Mouse (Mus musculus): Measurements from ENCODE around the gene Thap8. TPM values are rescaled to one million over a fixed set of nuclear protein-coding genes. Genes with fewer than 3 reads are reported as not detected.

Gene Thap8
- polyA plus RNA-seq, 1 experiment from 2014 or later, result 0.51 TPM

GRCm38 (mm10) chr7:30289071-30289713 is 9.3 kb downstream of the Thap8 start:
- no peak for ATAC-seq (ENCODE audit: low FRiP score)
- H3K27me3 ChIP-seq, result peaks cover 3% of the 10 kb centered on the region; the same call in 1 of the 2 replicates
- H3K4me2 ChIP-seq, result no peak overlapping the region
- H3K9me3 ChIP-seq, result no peaks in the 10 kb centered on the region
- H3K4me1 ChIP-seq, result peaks cover 31% of the 10 kb centered on the region
- H3K27ac ChIP-seq, result no peak overlapping the region
- H3K36me3 ChIP-seq (replicated peaks), result peaks cover 6% of the 10 kb centered on the region; the same call in 1 of the 2 replicates
- 73% methylated on average over 7 of the region's 7 CpGs for WGBS
- no peak overlapping the region for H3K9ac ChIP-seq
- H3K4me3 ChIP-seq (replicated peaks), result no peak overlapping the region

- Histone ChIP-seq H3K4me1 (peaks cover 36% of the 10 kb centered on the region), H3K27me3 (peaks cover 3% of the 10 kb centered on the region; the same call in 1 of the 2 replicates), H3K4me2 (no peak overlapping the region), H3K4me3 (replicated peaks) (no peak overlapping the region), H3K36me3 (replicated peaks) (peaks cover 13% of the 10 kb centered on the region), H3K9ac (peak overlapping the region; percentile 25; the same call in 1 of the 2 replicates), H3K27ac (no peak overlapping the region), H3K9me3 (no peaks in the 10 kb centered on the region)
- 43% methylated on average over 10 of the region's 10 CpGs for WGBS
- ATAC-seq (ENCODE audit: low FRiP score), result no peak
Observed at GRCm38 (mm10) chr7:30289714-30290399, 10.0 kb downstream of the Thap8 start.

- H3K9ac ChIP-seq, result peak within 1 kb of the TSS; percentile 96
- H3K27ac ChIP-seq, result peak within 1 kb of the TSS; percentile 87
- peaks cover 29% of the 10 kb centered on the region for H3K36me3 ChIP-seq (replicated peaks)
- WGBS, result 6% methylated on average over 35 of the region's 35 CpGs
- peak within 1 kb of the TSS; percentile 89 for H3K4me2 ChIP-seq
- H3K27me3 ChIP-seq, result peaks cover 3% of the 10 kb centered on the region; the same call in 1 of the 2 replicates
- peak; percentile 88 for ATAC-seq (ENCODE audit: low FRiP score)
- peak within 1 kb of the TSS; percentile 88 for H3K4me3 ChIP-seq (replicated peaks)
- no peaks in the 10 kb centered on the region for H3K9me3 ChIP-seq
- H3K4me1 ChIP-seq, result peaks cover 36% of the 10 kb centered on the region
Observed at GRCm38 (mm10) chr7:30291215-30292131, 11.6 kb downstream of the Thap8 start, which contains the start of gene Clip3. Gene Clip3, plus strand, starts transcription at chr7:30291728.

GRCm38 (mm10) chr7:30293795-30294194 is 13.9 kb downstream of the Thap8 start:
- Histone ChIP-seq H3K36me3 (replicated peaks) (peaks cover 52% of the 10 kb centered on the region), H3K9me3 (no peaks in the 10 kb centered on the region), H3K4me1 (peaks cover 36% of the 10 kb centered on the region), H3K9ac (no peak overlapping the region), H3K4me2 (no peak overlapping the region), H3K27ac (no peak overlapping the region), H3K4me3 (replicated peaks) (no peak overlapping the region), H3K27me3 (no peaks in the 10 kb centered on the region)
- WGBS, result 84% methylated on average over 13 of the region's 13 CpGs
- ATAC-seq (ENCODE audit: low FRiP score), result no peak

- peaks cover 35% of the 10 kb centered on the region for H3K4me1 ChIP-seq
- no peak overlapping the region for H3K27ac ChIP-seq
- H3K4me3 ChIP-seq (replicated peaks), result no peak overlapping the region
- H3K36me3 ChIP-seq (replicated peaks), result peaks cover 57% of the 10 kb centered on the region
- H3K9me3 ChIP-seq, result no peaks in the 10 kb centered on the region
- H3K9ac ChIP-seq, result no peak overlapping the region
- H3K27me3 ChIP-seq, result no peaks in the 10 kb centered on the region
- no peak overlapping the region for H3K4me2 ChIP-seq
- WGBS, result 94% methylated on average over 5 of the region's 5 CpGs
- ATAC-seq (ENCODE audit: low FRiP score), result no peak
Observed at GRCm38 (mm10) chr7:30294296-30294695, 14.4 kb downstream of the Thap8 start.

GRCm38 (mm10) chr7:30295103-30295502 is 15.2 kb downstream of the Thap8 start:
- Histone ChIP-seq H3K36me3 (replicated peaks) (peaks cover 65% of the 10 kb centered on the region), H3K4me3 (replicated peaks) (no peak overlapping the region), H3K27ac (no peak overlapping the region), H3K4me2 (no peak overlapping the region), H3K9me3 (no peaks in the 10 kb centered on the region), H3K27me3 (no peaks in the 10 kb centered on the region), H3K9ac (no peak overlapping the region), H3K4me1 (peaks cover 29% of the 10 kb centered on the region)
- no peak for ATAC-seq (ENCODE audit: low FRiP score)
- WGBS, result 80% methylated on average over 10 of the region's 10 CpGs

- peaks cover 80% of the 10 kb centered on the region for H3K36me3 ChIP-seq (replicated peaks)
- H3K9ac ChIP-seq, result no peak overlapping the region
- ATAC-seq (ENCODE audit: low FRiP score), result no peak
- H3K4me1 ChIP-seq, result peaks cover 24% of the 10 kb centered on the region
- H3K27ac ChIP-seq, result no peak overlapping the region
- no peak overlapping the region for H3K4me2 ChIP-seq
- H3K4me3 ChIP-seq (replicated peaks), result no peak overlapping the region
- 96% methylated on average over 15 of the region's 15 CpGs for WGBS
- H3K27me3 ChIP-seq, result no peaks in the 10 kb centered on the region
- no peaks in the 10 kb centered on the region for H3K9me3 ChIP-seq
Observed at GRCm38 (mm10) chr7:30296816-30297215, 16.9 kb downstream of the Thap8 start.

- Histone ChIP-seq H3K4me1 (peaks cover 22% of the 10 kb centered on the region), H3K4me3 (replicated peaks) (no peak overlapping the region), H3K36me3 (replicated peaks) (peaks cover 85% of the 10 kb centered on the region), H3K4me2 (no peak overlapping the region), H3K27ac (no peak overlapping the region), H3K9me3 (no peaks in the 10 kb centered on the region), H3K9ac (no peak overlapping the region), H3K27me3 (no peaks in the 10 kb centered on the region)
- ATAC-seq (ENCODE audit: low FRiP score), result no peak
- 87% methylated on average over 16 of the region's 16 CpGs for WGBS
Observed at GRCm38 (mm10) chr7:30297266-30297665, 17.4 kb downstream of the Thap8 start.

GRCm38 (mm10) chr7:30300914-30301313 is 21.0 kb downstream of the Thap8 start:
- ATAC-seq (ENCODE audit: low FRiP score), result no peak
- no peak overlapping the region for H3K4me2 ChIP-seq

GRCm38 (mm10) chr7:30306083-30306779 is 26.3 kb downstream of the Thap8 start:
- H3K9me3 ChIP-seq, result no peaks in the 10 kb centered on the region
- WGBS, result 97% methylated on average over 16 of the region's 16 CpGs
- peaks cover 53% of the 10 kb centered on the region for H3K36me3 ChIP-seq (replicated peaks)
- no peak for ATAC-seq (ENCODE audit: low FRiP score)
- H3K9ac ChIP-seq, result no peak overlapping the region
- no peak overlapping the region for H3K4me2 ChIP-seq
- no peaks in the 10 kb centered on the region for H3K27me3 ChIP-seq
- H3K4me3 ChIP-seq (replicated peaks), result no peak overlapping the region
- peaks cover 21% of the 10 kb centered on the region for H3K4me1 ChIP-seq
- no peak overlapping the region for H3K27ac ChIP-seq

More at GRCm38 (mm10) chr7:30300914-30301313, 21.0 kb downstream of the Thap8 start:
- Histone ChIP-seq H3K27me3 (no peaks in the 10 kb centered on the region), H3K4me3 (replicated peaks) (no peak overlapping the region), H3K36me3 (replicated peaks) (peaks cover 91% of the 10 kb centered on the region), H3K9me3 (no peaks in the 10 kb centered on the region), H3K4me1 (no peaks in the 10 kb centered on the region), H3K9ac (no peak overlapping the region), H3K27ac (no peak overlapping the region)
- WGBS, result 47% methylated on average over 3 of the region's 3 CpGs

GRCm38 (mm10) chr7:30308076-30309005 is 28.4 kb downstream of the Thap8 start, which contains the start of gene Alkbh6:
Gene Alkbh6, plus strand, starts transcription at chr7:30308717.
- no peaks in the 10 kb centered on the region for H3K27me3 ChIP-seq
- peaks cover 21% of the 10 kb centered on the region for H3K4me1 ChIP-seq
- peak within 1 kb of the TSS; percentile 94 for H3K4me2 ChIP-seq
- 4% methylated on average over 27 of the region's 27 CpGs for WGBS
- peak within 1 kb of the TSS; percentile 80 for H3K9ac ChIP-seq
- peak; percentile 99 for ATAC-seq (ENCODE audit: low FRiP score)
- H3K4me3 ChIP-seq (replicated peaks), result peak within 1 kb of the TSS; percentile 69
- peaks cover 38% of the 10 kb centered on the region for H3K36me3 ChIP-seq (replicated peaks)
- H3K27ac ChIP-seq, result peak within 1 kb of the TSS; percentile 69
- no peaks in the 10 kb centered on the region for H3K9me3 ChIP-seq
